13 mouse cellular contexts compared by ENCODE assay signal in genomic region chr17:33637038-33637437, GRCm38 (mm10). TPM values are rescaled to one million over a fixed set of nuclear protein-coding genes. Genes with fewer than 3 reads are reported as not detected.
A peak's percentile ranks its signal among the peaks of the same experiment; 100 is the strongest.
DNase-seq lines count a peak whose midpoint lies in the region; ATAC-seq and TF ChIP-seq lines count a peak whose summit lies in the region.
"Had no signal": no experiment of that assay in that cellular context is flagged by ENCODE, and none has a peak within 500 bp of the region (broad histone marks: within the 10 kb centered on the region; RNA-seq: fewer than 3 reads in every experiment).

No protein-coding gene starts in this region.

- TF ChIP-seq POLR2A in lung, adult 2 months (IDR thresholded peaks at IDR 0.05; ENCODE audit: borderline replicate concordance, extremely low read depth, low read depth, low read length): no peak

- no peaks in the 10 kb centered on the region for H3K4me1 ChIP-seq in lung, adult 2 months (ENCODE audit: control insufficient read depth, insufficient read depth, low read length)
- no peaks in the 10 kb centered on the region; the same call in 1 of the 2 replicates for H3K4me1 ChIP-seq in forebrain, embryonic 16.5 days (replicated peaks; ENCODE audit: control insufficient read depth, insufficient read depth, low read length)
- H3K4me1 ChIP-seq: neural tube, embryonic 12.5 days had no signal

- H3K4me3 ChIP-seq in lung, adult 2 months (replicated peaks; ENCODE audit: extremely low read depth, low read depth, low read length): no peak overlapping the region
- H3K4me3 ChIP-seq in forebrain, embryonic 16.5 days (replicated peaks; ENCODE audit: low read length): no peak overlapping the region
- H3K4me3 ChIP-seq: neural tube, embryonic 12.5 days had no signal

- no peak for TF ChIP-seq CTCF in lung, adult 2 months (IDR thresholded peaks at IDR 0.05; ENCODE audit: insufficient read depth, low read length)

- peaks cover 2% of the 10 kb centered on the region; the same call in 1 of the 2 replicates for H3K36me3 ChIP-seq in forebrain, embryonic 16.5 days (ENCODE audit: control insufficient read depth, insufficient read depth)

- H3K9me3 ChIP-seq in forebrain, embryonic 16.5 days (ENCODE audit: control insufficient read depth, low read length): no peaks in the 10 kb centered on the region
- H3K9me3 ChIP-seq: neural tube, embryonic 12.5 days had no signal

- no peak overlapping the region for H3K9ac ChIP-seq in forebrain, embryonic 16.5 days (replicated peaks; ENCODE audit: low read depth, low read length)
- H3K9ac ChIP-seq: liver, embryonic 14.5 days; neural tube, embryonic 12.5 days had no signal

- ATAC-seq in forebrain, embryonic 16.5 days: no peak

- DNase-seq in adrenal gland, postnatal 10 days: peak; percentile 26
- no peak for DNase-seq in adrenal gland, postnatal 4 days (ENCODE audit: low spot score in 2 of 2)
- peak; percentile 19 for DNase-seq in kidney, postnatal 10 days
- no peak for DNase-seq in kidney, postnatal 4 days
- DNase-seq in lung, postnatal 10 days: peak; percentile 46
- no peak for DNase-seq in lung, adult 2 months
- DNase-seq in right cerebral cortex, postnatal 25 days: peak; percentile 30
- DNase-seq: cerebellum, adult 8-10 months; layer of hippocampus, postnatal 36 days had no signal

- H3K27ac ChIP-seq in forebrain, embryonic 16.5 days (ENCODE audit: low read length): no peak overlapping the region
- H3K27ac ChIP-seq: liver, embryonic 14.5 days; neural tube, embryonic 12.5 days had no signal

- no peak overlapping the region for H3K4me2 ChIP-seq in forebrain, embryonic 16.5 days (ENCODE audit: low read length)
- H3K4me2 ChIP-seq: neural tube, embryonic 12.5 days had no signal

- H3K27me3 ChIP-seq in forebrain, embryonic 16.5 days (replicated peaks; ENCODE audit: control insufficient read depth, insufficient read depth, low read length): no peaks in the 10 kb centered on the region
- H3K27me3 ChIP-seq: neural tube, embryonic 12.5 days had no signal

- WGBS in lung, adult 2 months: 81% methylated on average over 2 of the region's 2 CpGs
- 75% methylated on average over 2 of the region's 2 CpGs for WGBS in forebrain, embryonic 16.5 days

RNA-seq across cellular contexts. Expression of gene Pram1, which starts 0.8 kb away (rescaled TPM):
- total RNA-seq in adrenal gland, postnatal 10 days (2021): 1 to 10 TPM; 1.2 to 1.4 TPM
- 1 to 10 TPM; 2.5 to 2.6 TPM for total RNA-seq in adrenal gland, postnatal 4 days (2021)
- polyA plus RNA-seq in lung, adult 2 months (2012; rRNA removed): 0.06 TPM in 1 of 2 replicates, not detected in the other
- 0.52 TPM in 1 of 2 replicates, not detected in the other for polyA plus RNA-seq in forebrain, embryonic 16.5 days (2015; fragmentation: Nextera tagmentation; extraction: Ambion mirVana)
- total RNA-seq: midbrain, postnatal 0 days had no signal

RNA-seq across cellular contexts. Expression of gene Zfp414, which starts 8.1 kb away (rescaled TPM):
- total RNA-seq in adrenal gland, postnatal 10 days (2021): 10 to 100 TPM; 25.6 to 42.6 TPM
- 10 to 100 TPM; 66.6 to 67.1 TPM for total RNA-seq in adrenal gland, postnatal 4 days (2021)
- polyA plus RNA-seq in lung, adult 2 months (2012; rRNA removed): 70.2 and 76.4 TPM in 2 replicates
- polyA plus RNA-seq in forebrain, embryonic 16.5 days (2015; fragmentation: Nextera tagmentation; extraction: Ambion mirVana): 49.0 and 58.2 TPM in 2 replicates

RNA-seq across cellular contexts. Expression of gene Hnrnpm, which starts 49.6 kb away (rescaled TPM):
- 100 to 1,000 TPM; 148 to 172 TPM for total RNA-seq in adrenal gland, postnatal 10 days (2021)
- 100 to 1,000 TPM; 197 to 237 TPM for total RNA-seq in adrenal gland, postnatal 4 days (2021)
- 72.4 and 83.8 TPM in 2 replicates for polyA plus RNA-seq in lung, adult 2 months (2012; rRNA removed)
- polyA plus RNA-seq in forebrain, embryonic 16.5 days (2015; fragmentation: Nextera tagmentation; extraction: Ambion mirVana): 255 and 258 TPM in 2 replicates

Comparison
In these comparisons a context has a peak if more than half of its experiments do, and no peak if none do; other contexts are left out.
1. DNase-seq: peak in adrenal gland, postnatal 10 days (single experiment), kidney, postnatal 10 days (single experiment), lung, postnatal 10 days (single experiment) and right cerebral cortex, postnatal 25 days (single experiment); none in adrenal gland, postnatal 4 days (0 of 2), kidney, postnatal 4 days (0 of 2) and lung, adult 2 months (single experiment).